Mouse (Mus musculus) natural killer cell, adult 2 months (primary cell): ENCODE data around the gene Slc4a1.
A peak's percentile ranks its signal among the peaks of the same experiment; 100 is the strongest.
"Not testable (repeated sequence)": the region's sequence is repeated elsewhere in the genome, so short reads cannot be mapped to it uniquely, and the experiment has no call there.

Experiments
- DNase-seq, 2 experiments: peaks; one replicate each; pipeline ENCODE4 v3.0.0; 2022; ENCODE audit warnings: low spot score in 2 of 2

Slc4a1 gene

GRCm38 (mm10) chr11:102398007-102398825 lies 32.2 kb upstream of the Slc4a1 start:
- DNase-seq, result no peak

- no peak for DNase-seq
These were observed 30.7 kb upstream of the Slc4a1 start for GRCm38 (mm10) chr11:102396671-102397141.

- no peak for DNase-seq
These were observed 30.3 kb upstream of the Slc4a1 start for GRCm38 (mm10) chr11:102396263-102396662.

- no peak for DNase-seq
These were observed 29.2 kb upstream of the Slc4a1 start for GRCm38 (mm10) chr11:102395250-102395649.

GRCm38 (mm10) chr11:102394421-102395124 lies 28.6 kb upstream of the Slc4a1 start:
- no peak for DNase-seq

GRCm38 (mm10) chr11:102393719-102394420 lies 27.9 kb upstream of the Slc4a1 start:
- no peak for DNase-seq

- DNase-seq, result peak; percentile 65 to 78
These were observed 27.2 kb upstream of the Slc4a1 start, which contains the start of gene Rundc3a for GRCm38 (mm10) chr11:102393238-102393634. Gene Rundc3a, plus strand, starts transcription at chr11:102393403.

- no peak for DNase-seq
These were observed 26.6 kb upstream of the Slc4a1 start for GRCm38 (mm10) chr11:102392441-102393237.

- DNase-seq, result not testable (repeated sequence)
These were observed 23.4 kb upstream of the Slc4a1 start for GRCm38 (mm10) chr11:102389436-102389835.

GRCm38 (mm10) chr11:102386121-102386520 lies 20.1 kb upstream of the Slc4a1 start:
- no peak for DNase-seq

GRCm38 (mm10) chr11:102385075-102385474 lies 19.1 kb upstream of the Slc4a1 start:
- DNase-seq, result no peak

GRCm38 (mm10) chr11:102384418-102384817 lies 18.4 kb upstream of the Slc4a1 start:
- DNase-seq, result no peak

GRCm38 (mm10) chr11:102383365-102384136 lies 17.5 kb upstream of the Slc4a1 start:
- no peak for DNase-seq

- DNase-seq, result no peak
These were observed 16.8 kb upstream of the Slc4a1 start for GRCm38 (mm10) chr11:102382794-102383193.

- no peak for DNase-seq
These were observed 15.5 kb upstream of the Slc4a1 start for GRCm38 (mm10) chr11:102381341-102382100.

- DNase-seq, result no peak
These were observed 14.1 kb upstream of the Slc4a1 start for GRCm38 (mm10) chr11:102380091-102380490.

- no peak for DNase-seq
These were observed 11.2 kb upstream of the Slc4a1 start for GRCm38 (mm10) chr11:102377186-102377585.

- no peak for DNase-seq
These were observed 10.3 kb upstream of the Slc4a1 start for GRCm38 (mm10) chr11:102376196-102376835.
